Mouse (Mus musculus) lung, adult 2 months (tissue): ENCODE measurements around the gene Bank1.

Experiments
- CTCF ChIP-seq: fragments of 200-500 bp; IDR thresholded peaks from 2 replicates; pipeline ENCODE4 v1.5.1; 2011; ENCODE audit warnings: mild to moderate bottlenecking, low read length, control low read depth; ENCODE audit not compliant: insufficient read depth
- POLR2A ChIP-seq: fragments of 200-500 bp; IDR thresholded peaks from 2 replicates; pipeline ENCODE4 v1.6.1; 2011; ENCODE audit warnings: low read depth, mild to moderate bottlenecking, control low read depth, low read length, borderline replicate concordance; ENCODE audit errors: extremely low read depth

- TF ChIP-seq CTCF, result no peak
- no peak for TF ChIP-seq POLR2A
Observed at GRCm38 (mm10) chr3:136252820-136253219, 73.0 kb downstream of the Bank1 start.
